Mouse (Mus musculus) G1E (cell line): Measurements from ENCODE around the gene Pip5k1c. TPM values are rescaled to one million over a fixed set of nuclear protein-coding genes. Genes with fewer than 3 reads are reported as not detected.
A peak's percentile ranks its signal among the peaks of the same experiment; 100 is the strongest.

ENCODE experiments used
- ATAC-seq: 2 replicates; pipeline ENCODE4 v1.8.0; 2016; ENCODE audit warnings: mild to moderate bottlenecking; ENCODE audit not compliant: insufficient number of reproducible peaks, poor library complexity, low FRiP score, severe bottlenecking; ENCODE audit errors: extremely low read depth
- DNase-seq: peaks from one replicate; pipeline ENCODE4 v3.0.0; 2012; ENCODE audit warnings: low spot score
- H3K27me3 ChIP-seq: 2 replicates; pipeline ENCODE4 v1.6.1; 2012; ENCODE audit warnings: mild to moderate bottlenecking, low read length, inconsistent platforms; ENCODE audit not compliant: insufficient read depth
- H3K36me3 ChIP-seq: replicated peaks from 2 replicates; pipeline ENCODE3; 2012; ENCODE audit warnings: mild to moderate bottlenecking, inconsistent platforms
- H3K4me1 ChIP-seq: 2 replicates; pipeline ENCODE4 v1.6.1; 2012; ENCODE audit warnings: low read depth, low read length, inconsistent platforms, mixed read lengths; ENCODE audit not compliant: insufficient read depth
- H3K4me3 ChIP-seq: 2 replicates; pipeline ENCODE4 v1.5.1; 2012; ENCODE audit warnings: low read depth, mild to moderate bottlenecking, inconsistent platforms, low read length, moderate library complexity, mixed read lengths
- H3K9me3 ChIP-seq: replicated peaks from 2 replicates; pipeline ENCODE4 v1.6.1; 2012; ENCODE audit warnings: inconsistent platforms
- CTCF ChIP-seq: IDR thresholded peaks from 2 replicates; pipeline ENCODE4 v1.5.1; 2012; ENCODE audit warnings: low read depth, low read length, inconsistent platforms, mixed read lengths
- GATA1 ChIP-seq: IDR thresholded peaks from 2 replicates; pipeline ENCODE4 v1.6.1; 2012; ENCODE audit warnings: borderline replicate concordance, low read length, inconsistent platforms, mixed read lengths
- GATA2 ChIP-seq: IDR thresholded peaks from 2 replicates; pipeline ENCODE4 v1.6.1; 2012; ENCODE audit warnings: low read depth, low read length, inconsistent platforms, borderline replicate concordance
- POLR2AphosphoS5 ChIP-seq: IDR thresholded peaks from 2 replicates; pipeline ENCODE4 v1.6.1; 2012; ENCODE audit warnings: low read depth, low read length, inconsistent platforms; ENCODE audit not compliant: insufficient replicate concordance
- TAL1 ChIP-seq: conservative IDR thresholded peaks from 2 replicates; pipeline ENCODE4 v1.6.1; 2012; ENCODE audit warnings: low read depth, low read length, inconsistent platforms, mixed read lengths
- polyA plus RNA-seq: library from polyadenylated mRNA; stranded (reverse); fragments of >175 nt; gene quantifications from 2 replicates; pipeline ENCODE4 v1.2.3, GENCODE M21; 2012
- total RNA-seq, 2 experiments: library from RNA; stranded (forward) in 1 of 2; stranded (reverse) in 1 of 2; fragments of 200-1000 nt in 1 of 2; fragments of >200 nt in 1 of 2; fragmentation: Nextera tagmentation in 1 of 2; gene quantifications; 2 replicates each; pipeline ENCODE4 v1.2.3; 2014 to 2017

The Pip5k1c gene
- total and polyA plus RNA-seq, 3 experiments, result 58.8 to 266 (median 62.2) TPM

DNA sequence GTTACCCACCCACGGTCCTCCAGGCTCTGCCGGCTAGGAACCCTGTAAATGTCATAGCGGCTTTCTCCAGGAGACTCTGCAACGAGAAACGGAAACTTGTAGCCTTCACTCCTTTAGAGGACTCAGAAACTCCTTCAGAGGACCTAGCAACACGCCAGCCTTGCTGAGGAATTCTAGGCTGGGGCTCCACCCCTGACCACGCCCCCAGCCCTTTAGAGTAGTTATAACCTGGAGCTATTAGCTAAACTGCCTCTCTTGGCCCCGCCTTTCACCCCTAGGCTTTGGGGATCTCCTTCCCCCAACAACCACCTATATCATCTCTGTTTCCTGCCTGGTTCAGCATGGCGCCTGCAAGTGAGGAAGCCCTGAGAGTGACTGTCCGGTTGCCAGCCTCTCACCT lies 13.3 kb upstream of the Pip5k1c start:
- 0 out of 2 replicates have a peak, but pooled peaks cover 2% of the 10 kb centered on the region for H3K9me3 ChIP-seq
- no peak for TF ChIP-seq GATA2
- TF ChIP-seq TAL1, result no peak
- TF ChIP-seq CTCF, result no peak
- no peak for TF ChIP-seq GATA1
- TF ChIP-seq POLR2AphosphoS5, result no peak
- ATAC-seq (no peak), DNase-seq (no peak)
- H3K4me1 ChIP-seq, result peaks cover 26% of the 10 kb centered on the region
- H3K4me3 ChIP-seq, result no peak overlapping the region
- H3K36me3 ChIP-seq, result peaks cover 1% of the 10 kb centered on the region
- peaks cover 57% of the 10 kb centered on the region for H3K27me3 ChIP-seq

DNA sequence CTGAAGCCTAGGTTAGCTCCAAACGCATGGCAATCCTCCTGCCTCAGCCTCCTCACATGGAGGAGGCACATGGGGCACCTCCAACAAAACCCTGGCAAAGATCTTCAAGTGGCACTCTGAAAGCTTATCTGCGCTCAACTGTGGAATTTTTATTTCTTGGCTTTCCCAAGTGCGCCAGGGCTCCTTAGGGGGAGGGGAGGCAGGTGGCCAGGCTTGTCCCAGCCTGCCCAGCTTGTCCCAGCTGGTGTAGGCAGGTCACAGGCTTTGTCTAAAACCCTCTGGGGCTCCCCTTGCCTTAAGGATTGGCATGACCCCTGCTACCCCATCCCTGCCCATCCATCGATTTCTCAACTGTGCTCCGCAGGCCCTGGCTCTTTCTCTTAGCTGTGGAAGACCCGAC lies 8.6 kb upstream of the Pip5k1c start:
- Histone ChIP-seq H3K4me1 (peaks cover 54% of the 10 kb centered on the region), H3K27me3 (peaks cover 61% of the 10 kb centered on the region), H3K36me3 (no peaks in the 10 kb centered on the region), H3K9me3 (no peaks in the 10 kb centered on the region), H3K4me3 (no peak overlapping the region)
- DNase-seq (no peak), ATAC-seq (no peak)
- TF ChIP-seq GATA2 (no peak), POLR2AphosphoS5 (no peak), GATA1 (no peak), TAL1 (no peak), CTCF (no peak)

DNA sequence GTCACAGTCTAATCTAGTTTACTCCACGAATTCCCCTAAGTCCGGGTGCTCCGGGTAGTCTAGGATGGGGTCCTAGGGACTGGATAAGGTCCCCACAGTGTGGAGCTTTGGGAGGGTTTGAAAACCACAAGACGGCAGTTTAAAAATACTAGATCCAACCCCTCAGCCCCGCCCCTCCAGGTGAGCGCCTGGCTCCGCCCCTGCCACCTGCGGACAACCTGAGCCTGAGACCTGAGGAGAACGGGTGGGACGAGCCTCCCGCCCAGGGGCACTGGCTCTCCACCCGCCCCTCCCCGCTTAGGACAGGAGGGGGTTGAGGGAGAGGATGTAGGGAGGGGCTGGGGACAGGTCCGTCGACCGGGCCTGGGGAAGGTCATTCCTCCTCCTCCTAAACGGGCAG lies 8.0 kb upstream of the Pip5k1c start:
- DNase-seq (no peak), ATAC-seq (no peak)
- peaks cover 58% of the 10 kb centered on the region for H3K27me3 ChIP-seq
- no peaks in the 10 kb centered on the region for H3K9me3 ChIP-seq
- no peaks in the 10 kb centered on the region for H3K36me3 ChIP-seq
- peak overlapping the region; percentile 23; the same call in 1 of the 2 replicates for H3K4me3 ChIP-seq
- peaks cover 55% of the 10 kb centered on the region for H3K4me1 ChIP-seq
- TF ChIP-seq GATA1, result no peak
- TF ChIP-seq CTCF, result no peak
- no peak for TF ChIP-seq POLR2AphosphoS5
- no peak for TF ChIP-seq GATA2
- no peak for TF ChIP-seq TAL1

DNA sequence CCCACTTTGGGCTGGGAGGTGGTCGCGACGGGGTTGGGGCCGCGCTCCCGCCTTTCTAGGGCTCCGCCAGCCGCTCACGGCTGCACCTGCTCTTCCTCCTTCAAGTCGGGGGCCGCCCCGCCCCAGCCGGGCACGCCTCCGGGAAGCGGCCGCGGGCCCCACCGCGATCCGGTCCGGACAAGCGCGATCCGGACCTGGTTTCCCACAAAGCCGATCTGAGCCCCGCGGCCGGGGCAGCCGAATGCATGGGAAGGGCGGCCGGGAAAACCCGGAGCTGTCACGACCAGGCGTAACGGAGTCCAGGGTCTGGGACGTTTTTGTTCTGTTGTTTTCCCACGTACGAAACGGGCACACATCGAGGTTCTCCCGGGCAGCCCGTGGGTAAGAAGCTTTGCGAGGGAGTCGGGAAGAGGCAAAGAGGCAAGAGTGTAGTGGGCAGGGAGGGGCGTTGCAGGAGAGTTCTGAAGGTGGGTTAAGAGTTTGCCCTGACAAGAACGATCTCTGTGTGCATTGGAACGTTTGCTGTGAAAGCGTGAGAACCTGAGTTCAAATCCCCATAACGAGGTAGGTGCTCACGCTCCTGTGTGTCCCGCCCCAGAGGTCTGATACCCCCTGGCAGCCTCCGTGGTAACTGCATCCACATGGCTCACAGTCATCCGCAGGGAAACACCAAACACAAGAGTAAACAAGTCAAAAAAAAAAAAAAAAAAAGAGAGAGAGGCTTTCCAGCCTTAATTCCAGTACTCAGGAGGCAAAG lies 6.9 kb upstream of the Pip5k1c start:
- Histone ChIP-seq H3K4me1 (peaks cover 59% of the 10 kb centered on the region), H3K4me3 (peak overlapping the region; percentile 70), H3K27me3 (peaks cover 55% of the 10 kb centered on the region), H3K36me3 (no peaks in the 10 kb centered on the region), H3K9me3 (no peaks in the 10 kb centered on the region)
- ATAC-seq, result peak; percentile 60; the same call in 1 of the 2 replicates
- TF ChIP-seq TAL1 (no peak), GATA2 (no peak), POLR2AphosphoS5 (no peak), GATA1 (no peak)
- DNase-seq, result peak; percentile 91

DNA sequence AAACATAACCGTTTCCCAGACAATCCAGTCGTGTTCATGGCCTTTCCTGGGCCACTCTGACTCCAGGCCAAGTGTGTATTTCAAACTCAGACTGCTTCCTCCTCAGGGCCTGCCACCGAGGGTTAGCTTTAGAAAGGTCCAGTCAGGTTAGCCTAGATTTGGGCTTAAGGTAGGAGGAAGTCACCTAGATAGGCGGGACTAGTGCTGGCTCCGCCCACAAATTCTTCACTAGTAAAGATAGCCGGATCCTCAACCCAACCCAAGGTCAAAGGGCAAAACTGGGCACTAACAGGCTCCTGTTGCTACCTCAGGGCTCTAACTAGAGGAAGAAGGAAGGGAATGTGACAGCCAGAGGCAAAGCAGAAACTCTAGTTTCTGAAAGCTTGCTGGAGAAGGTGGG lies 6.2 kb upstream of the Pip5k1c start:
- DNase-seq (no peak), ATAC-seq (no peak)
- peaks cover 66% of the 10 kb centered on the region for H3K4me1 ChIP-seq
- H3K4me3 ChIP-seq, result no peak overlapping the region
- no peaks in the 10 kb centered on the region for H3K36me3 ChIP-seq
- H3K9me3 ChIP-seq, result no peaks in the 10 kb centered on the region
- no peak for TF ChIP-seq GATA1
- TF ChIP-seq POLR2AphosphoS5, result no peak
- no peak for TF ChIP-seq TAL1
- no peak for TF ChIP-seq GATA2
- no peak for TF ChIP-seq CTCF
- H3K27me3 ChIP-seq, result peaks cover 50% of the 10 kb centered on the region

DNA sequence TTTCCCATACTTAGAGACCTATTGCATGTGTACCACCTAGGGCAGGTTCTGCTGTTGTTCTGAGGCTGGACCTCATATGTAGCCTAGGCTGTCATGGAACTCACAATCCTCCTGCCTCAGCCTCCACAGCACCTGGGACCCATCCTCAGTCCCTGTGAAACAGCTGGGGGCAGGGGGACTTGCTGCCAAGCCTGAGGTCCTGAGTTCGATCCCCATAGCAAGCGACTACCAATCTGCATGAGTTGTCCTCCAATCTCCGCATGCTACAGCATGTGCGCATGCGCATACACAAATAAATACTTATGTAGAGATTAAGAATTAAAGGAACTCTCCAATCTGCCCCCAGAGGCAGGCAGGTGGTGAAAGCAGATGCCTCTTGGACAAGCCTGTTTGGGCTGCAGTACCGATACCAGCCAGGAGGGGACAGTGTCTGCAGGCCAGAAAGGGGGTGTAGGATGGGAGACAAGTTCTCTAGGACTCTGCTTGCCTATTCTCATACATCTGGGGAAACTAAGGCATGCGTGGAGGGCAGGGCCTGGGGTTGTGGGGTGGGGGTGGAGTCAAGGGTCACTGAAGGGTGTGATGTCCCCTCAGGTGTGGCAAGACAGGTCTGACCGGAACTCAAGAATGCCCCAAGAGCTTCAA lies 5.1 kb upstream of the Pip5k1c start:
- DNase-seq, result no peak
- peaks cover 43% of the 10 kb centered on the region for H3K27me3 ChIP-seq
- no peak for ATAC-seq

More for the DNA sequence above, 5.1 kb upstream of the Pip5k1c start:
- H3K4me3 ChIP-seq, result no peak overlapping the region
- peaks cover 74% of the 10 kb centered on the region for H3K4me1 ChIP-seq
- no peaks in the 10 kb centered on the region for H3K36me3 ChIP-seq
- H3K9me3 ChIP-seq, result no peaks in the 10 kb centered on the region
- TF ChIP-seq CTCF, result peak; percentile 99
- TF ChIP-seq TAL1, result no peak
